Mouse (Mus musculus) hindbrain, embryonic 15.5 days (tissue): Measurements from ENCODE around the gene Nol12. TPM values are rescaled to one million over a fixed set of nuclear protein-coding genes. Genes with fewer than 3 reads are reported as not detected.

Source experiments
- ATAC-seq: fragments of 200-750 bp; cut with Nextera tagmentation; 2 replicates; pipeline ENCODE4 v1.8.0; 2017; ENCODE audit warnings: low read depth, moderate number of reproducible peaks, moderate TSS enrichment; ENCODE audit not compliant: low FRiP score
- H3K27ac ChIP-seq: fragments of 300-500 bp; sonication (generic); replicated peaks from 2 replicates; pipeline ENCODE4 v1.5.1; 2015; ENCODE audit warnings: mild to moderate bottlenecking, inconsistent platforms
- H3K27me3 ChIP-seq: fragments of 300-500 bp; sonication (generic); 2 replicates; pipeline ENCODE4 v1.6.1; 2015; ENCODE audit warnings: control low read depth, inconsistent platforms
- H3K36me3 ChIP-seq: fragments of 300-500 bp; sonication (generic); 2 replicates; pipeline ENCODE4 v1.6.1; 2015; ENCODE audit warnings: control low read depth, inconsistent platforms
- H3K4me1 ChIP-seq: fragments of 300-500 bp; sonication (generic); replicated peaks from 2 replicates; pipeline ENCODE4 v1.6.1; 2015; ENCODE audit warnings: control low read depth, inconsistent platforms
- H3K4me2 ChIP-seq: fragments of 300-500 bp; sonication (generic); 2 replicates; pipeline ENCODE4 v1.6.1; 2015; ENCODE audit warnings: moderate library complexity, mild to moderate bottlenecking, inconsistent platforms
- H3K4me3 ChIP-seq: fragments of 300-500 bp; sonication (generic); 2 replicates; pipeline ENCODE4 v1.5.1; 2015; ENCODE audit warnings: mild to moderate bottlenecking, inconsistent platforms
- H3K9ac ChIP-seq: fragments of 300-500 bp; sonication (generic); 2 replicates; pipeline ENCODE4 v1.6.1; 2015; ENCODE audit warnings: inconsistent platforms
- H3K9me3 ChIP-seq: fragments of 300-500 bp; sonication (generic); 2 replicates; pipeline ENCODE4 v1.6.1; 2016; ENCODE audit warnings: control low read depth, inconsistent platforms
- WGBS: fragments of 180-500 bp; shearing (Covaris S2); methylation state at CpG from one replicate; pipeline ENCODE4 v1.1.7; 2015; 5-methylcytosine and 5-hydroxymethylcytosine counted together
- polyA plus RNA-seq: library from polyadenylated mRNA; unstranded; fragments of >200 nt; fragmentation: Nextera tagmentation; extraction: Ambion mirVana; gene quantifications from 2 replicates; pipeline ENCODE4 v1.2.1, GENCODE M21; 2015

Gene Nol12
- polyA plus RNA-seq, 1 experiment from 2014 or later = 69.1 TPM

GRCm38 (mm10) chr15:78919914-78920313 is 14.8 kb upstream of the Nol12 start:
- peaks cover 30% of the 10 kb centered on the region for H3K4me1 ChIP-seq
- H3K36me3 ChIP-seq = peaks cover 7% of the 10 kb centered on the region; the same call in 1 of the 2 replicates
- 78% methylated on average over 12 of the region's 12 CpGs for WGBS
- no peak overlapping the region for H3K9ac ChIP-seq
- no peak overlapping the region for H3K4me3 ChIP-seq
- no peak overlapping the region for H3K27ac ChIP-seq
- no peaks in the 10 kb centered on the region for H3K9me3 ChIP-seq
- H3K4me2 ChIP-seq = no peak overlapping the region
- no peak for ATAC-seq
- H3K27me3 ChIP-seq = no peaks in the 10 kb centered on the region

DNA sequence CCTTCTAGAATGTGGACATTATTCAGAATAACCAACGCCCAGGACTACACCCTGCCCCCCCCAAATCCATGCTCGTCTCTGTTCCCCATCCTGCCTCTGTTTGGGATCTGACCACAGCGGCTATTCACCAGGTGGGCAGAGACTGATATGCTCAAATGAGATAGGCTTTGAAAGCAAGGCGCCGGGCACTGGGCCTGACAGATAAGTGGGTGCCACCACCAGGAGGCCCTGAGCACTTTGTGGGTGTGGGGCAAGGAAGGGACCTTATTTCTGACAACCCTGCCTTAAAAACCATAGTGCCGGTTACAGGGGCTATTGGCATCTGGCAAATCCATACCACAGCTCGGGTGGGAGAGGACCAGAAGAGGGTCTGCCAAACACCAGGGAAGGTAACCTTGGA is 12.0 kb upstream of the Nol12 start:
- ATAC-seq = no peak
- Histone ChIP-seq H3K4me1 (peaks cover 22% of the 10 kb centered on the region), H3K4me3 (no peak overlapping the region), H3K36me3 (peaks cover 7% of the 10 kb centered on the region; the same call in 1 of the 2 replicates), H3K4me2 (no peak overlapping the region), H3K9ac (no peak overlapping the region), H3K27ac (no peak overlapping the region), H3K27me3 (peaks cover 8% of the 10 kb centered on the region; the same call in 1 of the 2 replicates), H3K9me3 (no peaks in the 10 kb centered on the region)
- 89% methylated on average over 7 of the region's 7 CpGs for WGBS

- Histone ChIP-seq H3K9me3 (no peaks in the 10 kb centered on the region), H3K9ac (no peak overlapping the region), H3K27ac (no peak overlapping the region), H3K4me2 (no peak overlapping the region), H3K27me3 (peaks cover 10% of the 10 kb centered on the region; the same call in 1 of the 2 replicates), H3K4me3 (no peak overlapping the region), H3K4me1 (peaks cover 26% of the 10 kb centered on the region), H3K36me3 (peaks cover 7% of the 10 kb centered on the region; the same call in 1 of the 2 replicates)
- no peak for ATAC-seq
- WGBS = 74% methylated on average over 6 of the region's 6 CpGs
Measured at GRCm38 (mm10) chr15:78923585-78923984, 11.1 kb upstream of the Nol12 start.

DNA sequence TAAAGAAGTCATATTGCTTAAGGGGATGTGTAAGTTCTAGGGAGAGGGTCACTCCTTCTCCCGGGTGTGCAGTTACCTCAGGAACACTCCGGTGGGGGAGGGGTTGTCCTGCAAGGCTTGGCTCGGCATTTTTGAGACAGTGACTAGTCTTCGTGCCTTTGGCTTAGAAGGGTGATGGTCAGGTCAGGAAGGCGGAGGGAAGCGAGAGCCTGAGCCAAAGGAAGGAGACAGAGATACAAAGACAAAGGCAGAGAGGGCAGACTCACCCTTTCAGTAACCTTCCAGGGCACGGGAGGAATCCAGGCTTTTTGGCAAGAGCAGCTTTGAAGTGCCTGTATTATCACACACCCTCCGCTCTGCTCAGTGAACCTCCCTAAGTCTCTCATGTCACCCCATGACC is 9.6 kb upstream of the Nol12 start:
- Histone ChIP-seq H3K4me2 (no peak overlapping the region), H3K9me3 (no peaks in the 10 kb centered on the region), H3K27ac (0 out of 2 replicates have a peak overlapping the region, but pooled peaks have one; percentile 52), H3K27me3 (peaks cover 10% of the 10 kb centered on the region; the same call in 1 of the 2 replicates), H3K4me1 (peaks cover 26% of the 10 kb centered on the region), H3K9ac (no peak overlapping the region), H3K36me3 (no peaks in the 10 kb centered on the region), H3K4me3 (no peak overlapping the region)
- 35% methylated on average over 8 of the region's 8 CpGs for WGBS
- ATAC-seq = no peak

DNA sequence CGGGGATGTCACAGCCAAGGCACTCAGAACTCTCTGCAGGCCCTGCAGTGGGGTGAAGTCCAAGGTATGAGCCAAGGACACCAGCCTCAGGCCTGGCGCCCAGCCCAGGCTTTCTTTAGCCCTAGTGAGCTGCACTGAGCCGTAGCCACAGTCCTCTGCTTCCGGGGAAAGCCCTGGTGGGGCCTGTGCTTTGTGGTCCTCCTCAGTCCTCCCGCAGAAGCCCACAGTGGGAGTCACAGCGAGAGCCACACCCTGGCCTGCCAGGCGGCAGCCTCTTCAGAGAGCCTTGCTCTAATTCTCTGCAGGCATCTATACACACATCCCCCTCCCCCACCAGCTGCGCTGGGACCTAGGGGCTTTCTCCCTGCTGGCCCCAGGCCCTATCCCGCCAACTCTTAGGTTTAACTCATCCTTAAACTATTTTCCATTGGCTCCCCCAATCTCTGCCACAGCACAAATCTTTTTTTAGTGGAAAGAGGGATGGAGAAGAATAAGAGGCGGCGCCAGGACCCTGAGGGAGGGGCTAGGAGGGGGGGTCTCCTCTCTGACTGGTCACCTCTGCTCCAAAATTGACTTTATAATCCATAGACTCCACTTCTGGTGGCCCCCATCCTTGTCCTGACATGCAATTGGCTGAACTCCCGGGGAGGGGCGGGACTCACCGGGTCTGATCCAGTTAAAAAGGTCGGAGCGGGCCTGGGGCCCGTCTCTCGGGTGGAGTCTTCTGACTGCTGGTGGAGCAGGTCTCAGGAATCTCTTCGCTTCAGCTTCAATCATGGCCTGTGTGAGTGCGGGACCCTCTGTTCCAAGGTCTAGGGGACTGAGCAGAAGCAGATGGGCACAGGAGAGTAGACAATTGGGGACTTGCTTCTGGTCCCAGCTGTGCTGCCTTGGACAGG is 8.5 kb upstream of the Nol12 start, which contains the start of gene Lgals1:
Gene Lgals1 (plus strand): TSS at position 705 of the 899 bp plus-strand sequence.
- Histone ChIP-seq H3K4me3 (peak within 1 kb of the TSS; percentile 31), H3K27ac (peak within 1 kb of the TSS; percentile 52; the same call in 1 of the 2 replicates), H3K4me1 (peaks cover 26% of the 10 kb centered on the region), H3K4me2 (peak within 1 kb of the TSS; percentile 57), H3K9me3 (no peaks in the 10 kb centered on the region), H3K27me3 (peaks cover 10% of the 10 kb centered on the region; the same call in 1 of the 2 replicates), H3K36me3 (no peaks in the 10 kb centered on the region), H3K9ac (no peak within 1 kb of the TSS; the same call in 1 of the 2 replicates)
- WGBS = 8% methylated on average over 20 of the region's 20 CpGs
- ATAC-seq = peak; percentile 65

DNA sequence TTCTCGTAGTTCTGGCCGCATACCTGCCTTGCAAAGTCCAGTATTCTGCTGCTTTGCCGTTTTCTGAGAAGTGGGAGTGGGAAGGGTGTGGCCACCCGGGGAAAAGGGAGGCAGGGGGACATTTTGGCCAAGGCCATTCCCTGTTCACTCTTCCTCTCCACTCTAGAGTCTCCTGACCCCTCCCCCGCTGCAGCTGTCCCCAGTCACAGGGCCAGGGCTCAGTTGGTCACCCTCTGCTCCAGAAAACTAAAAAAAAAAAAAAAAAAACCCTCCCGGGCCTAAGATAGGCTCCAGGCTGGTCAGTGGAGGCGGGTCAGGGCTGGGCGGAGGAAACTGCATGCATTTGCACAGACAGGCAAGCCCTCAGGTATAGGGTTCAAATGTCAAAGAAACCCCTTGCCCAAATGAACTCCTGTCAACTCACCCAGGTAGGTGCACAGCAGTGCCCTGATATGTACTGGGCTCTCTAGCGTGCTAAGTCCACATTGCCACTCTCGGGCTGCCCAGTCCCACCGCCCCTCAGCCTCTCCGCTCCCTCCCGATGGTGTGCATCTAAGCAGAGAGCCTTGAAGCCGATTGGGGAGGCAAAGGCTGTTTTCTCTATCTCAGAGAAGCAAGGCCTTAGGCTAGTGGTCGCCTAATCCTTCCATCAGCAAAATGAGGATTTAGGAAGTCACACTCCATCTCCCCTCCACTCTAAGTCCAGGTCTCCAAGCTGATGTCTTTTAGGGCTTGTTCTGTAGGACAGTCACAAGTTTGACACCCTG is 7.5 kb upstream of the Nol12 start:
- Histone ChIP-seq H3K4me3 (peak overlapping the region; percentile 31), H3K9me3 (no peaks in the 10 kb centered on the region), H3K4me1 (peaks cover 26% of the 10 kb centered on the region), H3K36me3 (no peaks in the 10 kb centered on the region), H3K4me2 (peak overlapping the region; percentile 57), H3K27ac (no peak overlapping the region), H3K27me3 (peaks cover 10% of the 10 kb centered on the region; the same call in 1 of the 2 replicates), H3K9ac (0 out of 2 replicates have a peak overlapping the region, but pooled peaks have one; percentile 5)
- ATAC-seq = no peak
- 28% methylated on average over 15 of the region's 15 CpGs for WGBS

DNA sequence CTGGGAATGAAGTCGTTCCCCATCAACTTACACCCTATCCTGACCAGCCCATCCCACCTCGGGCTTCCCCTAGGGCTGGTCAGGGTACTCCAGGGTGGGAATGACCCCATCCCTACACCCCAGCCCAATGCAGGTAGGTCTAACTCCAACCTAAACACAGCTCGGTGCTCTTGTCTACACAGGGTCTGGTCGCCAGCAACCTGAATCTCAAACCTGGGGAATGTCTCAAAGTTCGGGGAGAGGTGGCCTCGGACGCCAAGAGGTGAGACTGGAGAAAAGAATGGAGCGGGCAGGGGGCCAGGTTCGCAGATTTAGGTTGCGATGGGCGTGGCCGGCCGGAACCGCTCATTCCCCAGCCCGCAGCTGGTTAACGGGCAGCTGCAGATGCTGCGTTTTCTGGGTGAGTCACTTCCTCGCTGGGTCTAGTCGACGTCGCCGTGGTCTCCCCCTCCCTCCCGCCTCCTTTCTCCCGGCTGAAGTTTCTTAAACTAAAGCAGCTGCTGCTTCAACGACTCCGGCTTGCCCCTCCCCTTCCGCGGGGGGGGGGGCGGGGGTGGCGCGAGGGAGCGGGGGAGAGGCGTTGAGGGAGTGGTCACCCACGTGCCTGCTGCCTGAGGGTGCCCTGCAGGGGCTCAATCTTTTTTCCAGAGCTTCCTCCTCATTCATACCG is 6.8 kb upstream of the Nol12 start:
- Histone ChIP-seq H3K4me2 (peak overlapping the region; percentile 57), H3K27ac (no peak overlapping the region), H3K9ac (peak overlapping the region; percentile 5; the same call in 1 of the 2 replicates), H3K36me3 (no peaks in the 10 kb centered on the region), H3K4me3 (peak overlapping the region; percentile 31), H3K27me3 (peaks cover 10% of the 10 kb centered on the region; the same call in 1 of the 2 replicates), H3K4me1 (peaks cover 26% of the 10 kb centered on the region), H3K9me3 (no peaks in the 10 kb centered on the region)
- WGBS = under 1% methylated on average over 28 of the region's 35 CpGs
- ATAC-seq = no peak

- 50% methylated on average over 8 of the region's 8 CpGs for WGBS
- Histone ChIP-seq H3K4me2 (peak overlapping the region; percentile 57), H3K4me3 (0 out of 2 replicates have a peak overlapping the region, but pooled peaks have one; percentile 31), H3K4me1 (peaks cover 26% of the 10 kb centered on the region), H3K27me3 (peaks cover 10% of the 10 kb centered on the region; the same call in 1 of the 2 replicates), H3K27ac (no peak overlapping the region), H3K36me3 (no peaks in the 10 kb centered on the region), H3K9ac (no peak overlapping the region), H3K9me3 (no peaks in the 10 kb centered on the region)
- ATAC-seq = no peak
Measured at GRCm38 (mm10) chr15:78928539-78928938, 6.2 kb upstream of the Nol12 start.

DNA sequence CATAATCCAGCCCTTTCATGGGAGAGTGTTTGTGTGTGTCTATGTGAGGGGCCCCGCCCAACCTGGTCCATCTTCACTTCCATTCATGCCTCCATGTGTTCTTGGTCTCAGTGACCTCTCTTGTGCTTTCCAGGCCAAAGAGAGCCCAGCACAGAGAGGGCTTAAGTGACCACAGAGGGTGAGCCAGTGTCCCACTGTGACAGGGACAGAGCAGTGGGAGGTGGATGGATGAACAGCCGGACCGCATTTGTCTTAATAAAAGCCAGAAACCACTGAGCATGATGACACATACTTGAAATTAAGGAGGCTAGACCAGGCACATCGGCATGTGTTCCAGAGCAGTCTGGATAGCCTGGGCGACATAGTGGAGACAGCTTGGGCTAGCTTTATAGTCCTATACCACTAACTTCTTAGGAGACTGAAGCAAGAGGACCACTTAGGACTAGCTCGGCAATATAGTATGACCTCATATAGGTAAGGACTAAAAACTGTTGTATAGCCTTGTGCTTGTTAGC is 4.5 kb upstream of the Nol12 start:
- Histone ChIP-seq H3K27ac (no peak overlapping the region), H3K4me1 (peaks cover 26% of the 10 kb centered on the region), H3K27me3 (peaks cover 10% of the 10 kb centered on the region; the same call in 1 of the 2 replicates), H3K4me2 (no peak overlapping the region), H3K9me3 (no peaks in the 10 kb centered on the region), H3K9ac (no peak overlapping the region), H3K4me3 (no peak overlapping the region), H3K36me3 (no peaks in the 10 kb centered on the region)
- WGBS = 92% methylated on average over 6 of the region's 6 CpGs
- ATAC-seq = no peak

DNA sequence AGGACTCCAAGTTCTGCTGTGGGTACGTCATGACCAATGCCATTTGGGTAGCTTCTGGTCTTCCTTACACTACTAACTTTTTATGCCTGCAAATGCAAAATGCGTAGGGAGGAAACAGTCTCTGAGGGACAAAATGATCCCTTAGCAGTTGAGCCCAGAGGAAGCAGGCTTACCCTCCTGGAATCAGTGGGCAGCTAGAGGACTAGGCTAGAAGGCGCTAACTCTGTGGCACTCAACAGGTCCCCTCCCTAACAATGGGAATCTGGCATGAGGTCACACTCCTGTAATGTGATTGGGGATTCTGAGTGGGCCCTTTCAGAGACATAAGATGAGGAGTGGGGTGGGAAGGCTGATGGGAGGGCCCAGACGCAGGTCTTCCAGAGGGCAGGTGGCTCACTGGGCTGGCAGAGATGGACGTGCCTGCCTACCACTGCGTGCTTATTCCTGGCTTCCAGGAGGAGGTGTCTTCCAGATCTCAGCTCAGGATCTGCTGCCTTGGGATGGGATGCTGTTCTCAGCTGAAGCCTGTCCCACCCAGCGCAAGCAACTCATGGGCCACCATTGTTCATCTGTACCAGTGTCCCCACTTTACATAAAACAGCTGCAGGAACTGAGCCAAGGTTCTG is 3.8 kb upstream of the Nol12 start:
- H3K9ac ChIP-seq = no peak overlapping the region

GRCm38 (mm10) chr15:78931577-78931976 is 3.2 kb upstream of the Nol12 start:
- H3K36me3 ChIP-seq = no peaks in the 10 kb centered on the region
- no peak overlapping the region for H3K4me2 ChIP-seq
- no peaks in the 10 kb centered on the region for H3K9me3 ChIP-seq
- peaks cover 26% of the 10 kb centered on the region for H3K4me1 ChIP-seq
- no peak overlapping the region for H3K4me3 ChIP-seq
- H3K27ac ChIP-seq = no peak overlapping the region
- 34% methylated on average over 3 of the region's 3 CpGs for WGBS
- peaks cover 10% of the 10 kb centered on the region; the same call in 1 of the 2 replicates for H3K27me3 ChIP-seq
- H3K9ac ChIP-seq = no peak overlapping the region
- no peak for ATAC-seq

More for the DNA sequence above, 3.8 kb upstream of the Nol12 start:
- no peak for ATAC-seq
- H3K4me3 ChIP-seq = no peak overlapping the region
- H3K27me3 ChIP-seq = peaks cover 10% of the 10 kb centered on the region; the same call in 1 of the 2 replicates
- H3K9me3 ChIP-seq = no peaks in the 10 kb centered on the region
- 91% methylated on average over 7 of the region's 7 CpGs for WGBS
- H3K27ac ChIP-seq = no peak overlapping the region
- H3K4me1 ChIP-seq = peaks cover 27% of the 10 kb centered on the region
- no peaks in the 10 kb centered on the region for H3K36me3 ChIP-seq
- H3K4me2 ChIP-seq = no peak overlapping the region
